Mouse (Mus musculus): ENCODE measurements around the gene Vmn2r15.

- TF ChIP-seq CTCF (IDR thresholded peaks at IDR 0.05; ENCODE audit: low read depth, low read length) (no peak), TAL1 (conservative IDR thresholded peaks at IDR 0.05; ENCODE audit: low read depth, low read length) (no peak)
Observed at GRCm38 (mm10) chr5:109329862-109330261, 32.4 kb upstream of the Vmn2r15 start, which contains the start of gene Vmn2r16.
